Mouse (Mus musculus) MEL (cell line): ENCODE measurements around the gene Habp4. TPM values are rescaled to one million over a fixed set of nuclear protein-coding genes. Genes with fewer than 3 reads are reported as not detected.

Experiments used
- DNase-seq: peaks from one replicate; pipeline ENCODE4 v3.0.0; 2011; ENCODE audit warnings: low read depth, low spot score
- H3K27ac ChIP-seq: 2 replicates; pipeline ENCODE4 v1.5.1; 2012; ENCODE audit warnings: low read depth, mild to moderate bottlenecking, control low read depth, low read length, moderate library complexity; ENCODE audit not compliant: control insufficient read depth
- H3K27me3 ChIP-seq, 2 experiments: fragments of 150-350 bp in 1 of 2; sonication (generic) in 1 of 2; 2 replicates each; pipeline ENCODE4 v1.6.1; 2012; ENCODE audit warnings: low read length in 2 of 2, mild to moderate bottlenecking in 2 of 2, improper control_type of control experiment in 1 of 2, moderate library complexity in 1 of 2; ENCODE audit not compliant: insufficient read depth in 2 of 2, control insufficient read depth in 1 of 2
- H3K36me3 ChIP-seq, 2 experiments: 2 replicates each; pipeline ENCODE4 v1.6.1; 2012 to 2014; ENCODE audit warnings: low read length in 2 of 2, improper control_type of control experiment in 1 of 2, inconsistent platforms in 1 of 2, mild to moderate bottlenecking in 1 of 2; ENCODE audit not compliant: insufficient read depth in 2 of 2, control insufficient read depth in 1 of 2
- H3K4me1 ChIP-seq, 2 experiments: fragments of 150-350 bp in 1 of 2; sonication (generic) in 1 of 2; 2 replicates each; pipeline ENCODE4 v1.6.1; 2012; ENCODE audit warnings: low read length in 2 of 2, improper control_type of control experiment in 1 of 2, mild to moderate bottlenecking in 1 of 2; ENCODE audit not compliant: insufficient read depth in 2 of 2, control insufficient read depth in 1 of 2
- H3K4me3 ChIP-seq, 2 experiments: fragments of 150-350 bp in 1 of 2; sonication (generic) in 1 of 2; 2 replicates each; pipeline ENCODE4 v1.5.1; 2012; ENCODE audit warnings: low read depth in 2 of 2, low read length in 2 of 2, mild to moderate bottlenecking in 2 of 2, moderate library complexity in 2 of 2, control low read depth in 1 of 2, improper control_type of control experiment in 1 of 2; ENCODE audit not compliant: control insufficient read depth in 1 of 2, insufficient read depth in 1 of 2
- H3K79me2 ChIP-seq: 2 replicates; pipeline ENCODE4 v1.6.1; 2012; ENCODE audit warnings: mild to moderate bottlenecking, low read length, moderate library complexity; ENCODE audit not compliant: control insufficient read depth, poor library complexity, insufficient read depth
- H3K9ac ChIP-seq: 2 replicates; pipeline ENCODE4 v1.6.1; 2012; ENCODE audit warnings: low read depth, mild to moderate bottlenecking, control low read depth, low read length, moderate library complexity; ENCODE audit not compliant: control insufficient read depth, poor library complexity, severe bottlenecking
- H3K9me3 ChIP-seq: fragments of 150-350 bp; sonication (generic); replicated peaks from 2 replicates; pipeline ENCODE4 v1.6.1; 2012; ENCODE audit warnings: mild to moderate bottlenecking, low read length, improper control_type of control experiment, moderate library complexity; ENCODE audit not compliant: insufficient read depth
- CHD2 ChIP-seq: IDR thresholded peaks from 2 replicates; pipeline ENCODE4 v1.6.1; 2011; ENCODE audit warnings: low read length, improper control_type of control experiment
- CTCF ChIP-seq, 3 experiments: IDR thresholded peaks in 2 of 3; conservative IDR thresholded peaks in 1 of 3; 2 replicates each; pipeline ENCODE4 v1.5.1; 2011 to 2012; ENCODE audit warnings: low read length in 3 of 3, low read depth in 2 of 3, mild to moderate bottlenecking in 2 of 3, improper control_type of control experiment in 1 of 3, inconsistent platforms in 1 of 3, mixed read lengths in 1 of 3, moderate library complexity in 1 of 3; ENCODE audit not compliant: control insufficient read depth in 1 of 3, insufficient read depth in 1 of 3, poor library complexity in 1 of 3, severe bottlenecking in 1 of 3
- EP300 ChIP-seq, 2 experiments: IDR thresholded peaks; 2 replicates each; pipeline ENCODE4 v1.6.1; 2011; ENCODE audit warnings: improper control_type of control experiment in 2 of 2, low read length in 2 of 2, low read depth in 1 of 2, mild to moderate bottlenecking in 1 of 2
- GATA1 ChIP-seq: IDR thresholded peaks from 2 replicates; pipeline ENCODE4 v1.6.1; 2011; ENCODE audit warnings: low read depth, low read length, improper control_type of control experiment
- MYC ChIP-seq: IDR thresholded peaks from 2 replicates; pipeline ENCODE4 v1.6.1; 2011; ENCODE audit warnings: low read depth, mild to moderate bottlenecking, low read length, improper control_type of control experiment, moderate library complexity
- RAD21 ChIP-seq: IDR thresholded peaks from 2 replicates; pipeline ENCODE4 v1.6.1; 2011; ENCODE audit warnings: mild to moderate bottlenecking, low read depth, low read length, improper control_type of control experiment
- SIN3A ChIP-seq: IDR thresholded peaks from 2 replicates; pipeline ENCODE4 v1.6.1; 2012; ENCODE audit warnings: low read length, improper control_type of control experiment, inconsistent platforms
- SMC3 ChIP-seq: IDR thresholded peaks from 2 replicates; pipeline ENCODE4 v1.6.1; 2011; ENCODE audit warnings: low read depth, low read length, improper control_type of control experiment
- TAL1 ChIP-seq: IDR thresholded peaks from 2 replicates; pipeline ENCODE4 v1.6.1; 2012; ENCODE audit warnings: mild to moderate bottlenecking, inconsistent platforms, low read length, moderate library complexity, mixed read lengths
- USF1 ChIP-seq: IDR thresholded peaks from 2 replicates; pipeline ENCODE4 v1.6.1; 2014; ENCODE audit warnings: low read depth, mild to moderate bottlenecking, inconsistent platforms, low read length, improper control_type of control experiment, moderate library complexity
- ZC3H11A ChIP-seq: IDR thresholded peaks from 2 replicates; pipeline ENCODE4 v1.6.1; 2012; ENCODE audit warnings: low read depth, mild to moderate bottlenecking, inconsistent platforms, low read length, improper control_type of control experiment
- ZNF384 ChIP-seq: IDR thresholded peaks from 2 replicates; pipeline ENCODE4 v1.6.1; 2012; ENCODE audit warnings: low read depth, mild to moderate bottlenecking, inconsistent platforms, low read length, improper control_type of control experiment
- polyA plus RNA-seq, 2 experiments: library from polyadenylated mRNA; stranded (reverse) in 1 of 2; unstranded in 1 of 2; fragments of >175 nt in 1 of 2; fragments of >200 nt in 1 of 2; gene quantifications; 2 replicates each; pipeline versions ENCODE4 v1.2.1 to v1.2.4; 2012; ENCODE audit warnings: low replicate concordance in 2 of 2, low read depth in 1 of 2; ENCODE audit not compliant: insufficient read length in 2 of 2, insufficient read depth in 1 of 2, missing spikeins in 1 of 2
- total RNA-seq: library from RNA; depleted of rRNA; stranded (reverse); fragments of 300-350 nt; gene quantifications from 2 replicates; pipeline ENCODE4 v1.2.3, GENCODE M21; 2012

Habp4 gene
- total and polyA plus RNA-seq, 3 experiments: 4.4 to 19.8 TPM; not detected in 1

DNA sequence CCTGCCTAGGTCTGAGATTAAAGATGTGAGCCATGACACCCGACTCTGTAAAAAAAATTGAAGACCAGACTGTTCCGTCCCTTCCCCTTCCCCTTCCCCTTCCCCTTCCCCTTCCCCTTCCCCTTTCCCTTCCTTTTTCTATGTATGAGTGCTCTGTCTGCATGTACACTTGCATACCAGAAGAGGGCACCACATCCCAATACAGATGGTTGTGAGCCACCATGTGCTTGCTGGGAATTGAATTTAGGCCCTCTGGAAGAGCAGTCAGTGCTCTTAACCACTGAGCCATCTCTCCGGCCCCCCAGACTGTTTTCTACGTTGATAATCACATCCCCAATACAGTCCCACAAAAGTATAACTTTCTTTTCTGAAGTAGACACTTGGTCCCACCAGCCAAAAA lies 18.7 kb downstream of the Habp4 start:
- H3K9ac ChIP-seq: no peak overlapping the region
- no peaks in the 10 kb centered on the region for H3K27me3 ChIP-seq
- DNase-seq: peak; percentile 78
- H3K4me3 ChIP-seq: no peak overlapping the region
- no peaks in the 10 kb centered on the region for H3K4me1 ChIP-seq
- no peaks in the 10 kb centered on the region for H3K79me2 ChIP-seq
- no peak overlapping the region for H3K27ac ChIP-seq
- no peaks in the 10 kb centered on the region for H3K9me3 ChIP-seq
- TF ChIP-seq ZC3H11A (peak; percentile 40), SIN3A (no peak), RAD21 (peak; percentile 56), MYC (peak; percentile 87), SMC3 (peak; percentile 61), CTCF (IDR thresholded peaks at IDR 0.05 in 2 of 3, conservative IDR thresholded peaks at IDR 0.05 in 1 of 3; ENCODE audit: control insufficient read depth in 1 of 3, insufficient read depth in 1 of 3, low read depth in 2 of 3, low read length in 3 of 3, poor library complexity in 1 of 3, severe bottlenecking in 1 of 3) (peak; percentile 48 to 65 (median 62))
- no peaks in the 10 kb centered on the region; a peak in 1 of 4 replicates for H3K36me3 ChIP-seq

DNA sequence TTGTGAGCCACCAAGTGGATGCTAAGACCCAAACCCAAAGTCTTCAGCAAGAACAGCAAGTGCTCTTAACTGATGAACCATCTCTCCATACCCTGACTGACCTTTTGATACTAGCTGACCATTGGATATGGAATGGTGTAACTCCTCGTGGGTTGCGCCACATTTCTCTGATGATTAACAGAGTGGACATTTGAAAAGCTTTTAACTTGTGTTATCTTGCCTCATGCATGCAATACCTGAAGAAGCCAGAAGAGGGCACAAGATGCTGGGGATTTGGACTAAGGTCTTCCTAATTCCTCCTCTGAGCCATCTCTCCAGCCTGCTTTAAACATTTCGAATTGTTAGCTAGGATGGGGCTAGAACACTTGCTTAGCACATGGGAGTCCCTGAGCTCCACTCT lies 19.3 kb downstream of the Habp4 start:
- no peak overlapping the region for H3K4me3 ChIP-seq
- H3K9me3 ChIP-seq: no peaks in the 10 kb centered on the region
- H3K27me3 ChIP-seq: no peaks in the 10 kb centered on the region
- no peaks in the 10 kb centered on the region for H3K79me2 ChIP-seq
- no peak overlapping the region for H3K27ac ChIP-seq
- TF ChIP-seq CHD2 (no peak), EP300 (IDR thresholded peaks at IDR 0.05; ENCODE audit: low read depth in 1 of 2, low read length in 2 of 2) (no peak), USF1 (no peak), ZNF384 (no peak), RAD21 (peak; percentile 77), CTCF (IDR thresholded peaks at IDR 0.05 in 2 of 3, conservative IDR thresholded peaks at IDR 0.05 in 1 of 3; ENCODE audit: control insufficient read depth in 1 of 3, insufficient read depth in 1 of 3, low read depth in 2 of 3, low read length in 3 of 3, poor library complexity in 1 of 3, severe bottlenecking in 1 of 3) (peak; percentile 44 to 84 (median 82)), ZC3H11A (peak; percentile 77), SMC3 (peak; percentile 81), TAL1 (no peak), GATA1 (peak; percentile 44; the same call in 1 of the 2 replicates)
- H3K9ac ChIP-seq: no peak overlapping the region
- peak; percentile 80 for DNase-seq
- H3K36me3 ChIP-seq: no peaks in the 10 kb centered on the region; a peak in 1 of 4 replicates
- no peaks in the 10 kb centered on the region for H3K4me1 ChIP-seq

GRCm38 (mm10) chr13:64182091-64182490 lies 20.5 kb downstream of the Habp4 start:
- H3K36me3 ChIP-seq: no peaks in the 10 kb centered on the region; a peak in 1 of 4 replicates
- TF ChIP-seq MYC (no peak), CTCF (IDR thresholded peaks at IDR 0.05 in 2 of 3, conservative IDR thresholded peaks at IDR 0.05 in 1 of 3; ENCODE audit: control insufficient read depth in 1 of 3, insufficient read depth in 1 of 3, low read depth in 2 of 3, low read length in 3 of 3, poor library complexity in 1 of 3, severe bottlenecking in 1 of 3) (0 out of 6 replicates have a peak, but pooled peaks of 1 of the 3 experiments have one; percentile 3)
- TF ChIP-seq, all 39 proteins: peak for 1
- no peaks in the 10 kb centered on the region for H3K79me2 ChIP-seq
- no peaks in the 10 kb centered on the region for H3K4me1 ChIP-seq
- H3K27ac ChIP-seq: no peak overlapping the region
- DNase-seq: no peak
- H3K9ac ChIP-seq: no peak overlapping the region
- no peaks in the 10 kb centered on the region for H3K27me3 ChIP-seq
- no peak overlapping the region for H3K4me3 ChIP-seq
- H3K9me3 ChIP-seq: no peaks in the 10 kb centered on the region
